Mouse (Mus musculus) gonadal fat pad, adult 2 months (tissue): ENCODE results near the gene Cfap54. TPM values are rescaled to one million over a fixed set of nuclear protein-coding genes. Genes with fewer than 3 reads are reported as not detected.

ENCODE experiments used
- DNase-seq: peaks from one replicate; pipeline ENCODE4 v3.0.0-alpha.2; 2012; ENCODE audit warnings: low read depth
- polyA plus RNA-seq: library from polyadenylated mRNA; depleted of rRNA; stranded (reverse); fragments of >200 nt; gene quantifications from 2 replicates; pipeline ENCODE4 v1.2.3, GENCODE M21; 2012; rRNA removed

Gene Cfap54
- polyA plus RNA-seq, 1 experiment = 2.9 TPM

- DNase-seq = no peak
Measured at GRCm38 (mm10) chr10:92782691-92783090, 298.7 kb downstream of the Cfap54 start.

DNA sequence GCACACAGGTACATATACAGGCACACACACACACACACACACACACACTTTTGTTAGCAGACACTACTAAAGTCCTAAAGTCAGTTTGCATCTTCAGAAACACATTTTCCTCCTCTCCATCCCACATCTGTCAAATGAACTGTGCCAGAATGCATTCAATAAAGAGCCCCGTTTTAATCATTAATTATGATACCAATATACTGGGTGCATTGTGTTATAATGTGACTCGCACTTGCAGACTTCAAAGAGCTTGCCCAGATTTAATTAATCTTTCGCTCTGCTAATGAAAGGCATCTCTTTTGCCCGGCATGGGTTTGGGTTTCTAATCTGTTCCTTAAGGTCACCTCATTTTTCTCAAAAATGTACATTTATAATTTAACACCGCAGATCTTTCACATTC is 327.1 kb downstream of the Cfap54 start:
- no peak for DNase-seq

DNA sequence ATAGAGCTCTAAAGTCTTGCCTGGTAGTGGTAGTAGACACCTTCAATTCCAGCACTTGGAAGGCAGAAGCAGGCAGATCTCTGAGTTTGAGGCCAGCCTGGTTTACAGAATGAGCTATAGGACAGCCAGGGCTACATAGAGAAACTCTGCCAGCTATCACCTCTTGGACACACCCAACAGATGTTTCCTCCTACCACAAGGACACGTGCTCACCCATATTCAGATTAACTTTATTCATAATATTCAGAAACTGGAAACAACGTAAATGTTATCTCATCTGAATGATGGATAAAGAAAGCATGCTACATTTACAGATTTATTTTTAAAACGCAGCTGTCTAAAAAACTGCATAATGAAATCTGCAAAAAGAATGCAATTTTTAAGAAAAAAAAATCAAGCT is 351.1 kb downstream of the Cfap54 start:
- no peak for DNase-seq

DNA sequence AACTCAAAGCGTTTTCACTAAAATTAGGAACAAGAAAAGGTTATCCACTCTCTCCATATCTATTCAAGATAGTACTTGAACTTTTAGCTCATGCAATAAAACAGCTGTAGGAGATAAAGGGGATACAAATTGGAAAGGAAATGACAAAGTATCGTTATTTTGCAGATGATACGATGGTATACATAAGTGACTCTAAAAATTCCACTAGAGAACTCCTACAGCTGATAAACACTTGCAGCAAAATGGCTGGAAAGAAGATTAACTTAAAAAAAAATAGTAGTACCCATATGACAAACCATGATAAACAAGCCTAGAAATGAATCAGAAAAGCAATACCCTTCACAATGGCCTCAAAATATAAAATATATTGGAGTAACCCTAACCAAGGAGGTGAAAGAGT is 352.7 kb downstream of the Cfap54 start:
- DNase-seq = no peak

Other genes with a start within 250 kb of the Cfap54 start
- gene Cdk17, start 79.3 kb upstream of the Cfap54 start, polyA plus RNA-seq = 12.1 and 12.6 TPM in 2 replicates
- gene Elk3, start 229.5 kb upstream of the Cfap54 start, polyA plus RNA-seq = 20.7 and 25.0 TPM in 2 replicates